Mouse (Mus musculus): ENCODE measurements around the gene Klhl2. TPM values are rescaled to one million over a fixed set of nuclear protein-coding genes. Genes with fewer than 3 reads are reported as not detected.

Gene Klhl2
- total RNA-seq, 1 experiment from 2014 or later = 12.9 TPM

GRCm38 (mm10) chr8:64832581-64833135 is 17.2 kb downstream of the Klhl2 start:
- ATAC-seq (replicated peaks; ENCODE audit: low read depth, poor library complexity, severe bottlenecking) = no peak

GRCm38 (mm10) chr8:64831656-64832055 is 18.2 kb downstream of the Klhl2 start:
- ATAC-seq (replicated peaks; ENCODE audit: low read depth, poor library complexity, severe bottlenecking) = peak; percentile 67

GRCm38 (mm10) chr8:64829921-64830320 is 19.9 kb downstream of the Klhl2 start:
- no peak for ATAC-seq (replicated peaks; ENCODE audit: low read depth, poor library complexity, severe bottlenecking)

GRCm38 (mm10) chr8:64829391-64829790 is 20.4 kb downstream of the Klhl2 start:
- ATAC-seq (replicated peaks; ENCODE audit: low read depth, poor library complexity, severe bottlenecking) = peak; percentile 27

GRCm38 (mm10) chr8:64828466-64828865 is 21.4 kb downstream of the Klhl2 start:
- ATAC-seq (replicated peaks; ENCODE audit: low read depth, poor library complexity, severe bottlenecking) = peak; percentile 75

- no peak for ATAC-seq (replicated peaks; ENCODE audit: low read depth, poor library complexity, severe bottlenecking)
These were observed 22.5 kb downstream of the Klhl2 start for GRCm38 (mm10) chr8:64827356-64827755.

- ATAC-seq (replicated peaks; ENCODE audit: low read depth, poor library complexity, severe bottlenecking) = no peak
These were observed 23.4 kb downstream of the Klhl2 start for GRCm38 (mm10) chr8:64826461-64826860.

GRCm38 (mm10) chr8:64823905-64824304 is 25.9 kb downstream of the Klhl2 start:
- ATAC-seq (replicated peaks; ENCODE audit: low read depth, poor library complexity, severe bottlenecking) = no peak

GRCm38 (mm10) chr8:64820940-64821339 is 28.9 kb downstream of the Klhl2 start:
- peak; percentile 96 for ATAC-seq (replicated peaks; ENCODE audit: low read depth, poor library complexity, severe bottlenecking)

- no peak for ATAC-seq (replicated peaks; ENCODE audit: low read depth, poor library complexity, severe bottlenecking)
These were observed 38.0 kb downstream of the Klhl2 start for GRCm38 (mm10) chr8:64811790-64812189.

- no peak for ATAC-seq (replicated peaks; ENCODE audit: low read depth, poor library complexity, severe bottlenecking)
These were observed 38.7 kb downstream of the Klhl2 start for GRCm38 (mm10) chr8:64811083-64811482.

GRCm38 (mm10) chr8:64806558-64806957 is 43.3 kb downstream of the Klhl2 start:
- no peak for ATAC-seq (replicated peaks; ENCODE audit: low read depth, poor library complexity, severe bottlenecking)

- ATAC-seq (replicated peaks; ENCODE audit: low read depth, poor library complexity, severe bottlenecking) = no peak
These were observed 44.8 kb downstream of the Klhl2 start for GRCm38 (mm10) chr8:64804971-64805370.

- ATAC-seq (replicated peaks; ENCODE audit: low read depth, poor library complexity, severe bottlenecking) = no peak
These were observed 50.5 kb downstream of the Klhl2 start for GRCm38 (mm10) chr8:64799306-64799705.

- no peak for ATAC-seq (replicated peaks; ENCODE audit: low read depth, poor library complexity, severe bottlenecking)
These were observed 51.3 kb downstream of the Klhl2 start for GRCm38 (mm10) chr8:64798503-64798902.

- no peak for ATAC-seq (replicated peaks; ENCODE audit: low read depth, poor library complexity, severe bottlenecking)
These were observed 52.1 kb downstream of the Klhl2 start for GRCm38 (mm10) chr8:64797751-64798150.

GRCm38 (mm10) chr8:64791250-64791881 is 58.5 kb downstream of the Klhl2 start:
- ATAC-seq (replicated peaks; ENCODE audit: low read depth, poor library complexity, severe bottlenecking) = no peak

- no peak for ATAC-seq (replicated peaks; ENCODE audit: low read depth, poor library complexity, severe bottlenecking)
These were observed 59.4 kb downstream of the Klhl2 start for GRCm38 (mm10) chr8:64790418-64790817.

- ATAC-seq (replicated peaks; ENCODE audit: low read depth, poor library complexity, severe bottlenecking) = peak; percentile 77
These were observed 61.1 kb downstream of the Klhl2 start for GRCm38 (mm10) chr8:64788715-64789114.

- ATAC-seq (replicated peaks; ENCODE audit: low read depth, poor library complexity, severe bottlenecking) = no peak
These were observed 63.0 kb downstream of the Klhl2 start for GRCm38 (mm10) chr8:64786801-64787200.

- no peak; the same call in 1 of the 2 replicates for ATAC-seq (replicated peaks; ENCODE audit: low read depth, poor library complexity, severe bottlenecking)
These were observed 65.6 kb downstream of the Klhl2 start for GRCm38 (mm10) chr8:64784235-64784634.

- peak; percentile 44 for ATAC-seq (replicated peaks; ENCODE audit: low read depth, poor library complexity, severe bottlenecking)
These were observed 67.9 kb downstream of the Klhl2 start for GRCm38 (mm10) chr8:64781947-64782346.
